Mouse (Mus musculus) forebrain, postnatal 0 days (tissue): Measurements from ENCODE around the gene Chic1. TPM values are rescaled to one million over a fixed set of nuclear protein-coding genes. Genes with fewer than 3 reads are reported as not detected.

ENCODE experiments used
- ATAC-seq: fragments of 200-750 bp; cut with Nextera tagmentation; 2 replicates; pipeline ENCODE4 v1.8.0; 2017; ENCODE audit warnings: mild to moderate bottlenecking, moderate library complexity
- DNase-seq: peaks from one replicate; pipeline ENCODE4 v3.0.0-alpha.2; 2015
- H3K27ac ChIP-seq: fragments of 300-500 bp; sonication (generic); 2 replicates; pipeline ENCODE4 v1.5.1; 2014; ENCODE audit warnings: low read depth, mild to moderate bottlenecking, antibody characterized with exemption, low read length, moderate library complexity, mixed read lengths
- H3K27me3 ChIP-seq: fragments of 300-500 bp; sonication (generic); 2 replicates; pipeline ENCODE4 v1.6.1; 2014; ENCODE audit warnings: mild to moderate bottlenecking, low read length, mixed read lengths; ENCODE audit not compliant: insufficient read depth
- H3K36me3 ChIP-seq: fragments of 300-500 bp; sonication (generic); 2 replicates; pipeline ENCODE4 v1.6.1; 2014; ENCODE audit warnings: mild to moderate bottlenecking, moderate library complexity; ENCODE audit not compliant: insufficient read depth
- H3K4me1 ChIP-seq: fragments of 300-500 bp; sonication (generic); 2 replicates; pipeline ENCODE4 v1.6.1; 2014; ENCODE audit warnings: antibody characterized with exemption; ENCODE audit not compliant: insufficient read depth
- H3K4me2 ChIP-seq: fragments of 300-500 bp; sonication (generic); 2 replicates; pipeline ENCODE4 v1.6.1; 2014; ENCODE audit warnings: low read depth, mild to moderate bottlenecking, moderate library complexity
- H3K4me3 ChIP-seq: fragments of 300-500 bp; sonication (generic); 2 replicates; pipeline ENCODE4 v1.5.1; 2014; ENCODE audit warnings: low read depth, low read length, mixed read lengths
- H3K9ac ChIP-seq: fragments of 300-500 bp; sonication (generic); 2 replicates; pipeline ENCODE4 v1.6.1; 2014; ENCODE audit warnings: mild to moderate bottlenecking
- H3K9me3 ChIP-seq: fragments of 300-500 bp; sonication (generic); 2 replicates; pipeline ENCODE4 v1.6.1; 2016; ENCODE audit warnings: low read length
- CTCF ChIP-seq: sonication (generic); IDR thresholded peaks from 2 replicates; pipeline ENCODE4 v1.5.1; 2016; ENCODE audit warnings: antibody characterized with exemption, control low read depth, low read depth
- WGBS: fragments of 180-500 bp; shearing (Covaris S2); extraction: QIAGEN DNeasy Blood & Tissue Kit; methylation state at CpG from one replicate; pipeline ENCODE4 v1.1.7; 2014; 5-methylcytosine and 5-hydroxymethylcytosine counted together
- polyA plus RNA-seq: library from polyadenylated mRNA; unstranded; fragments of >200 nt; fragmentation: Nextera tagmentation; extraction: Ambion mirVana; gene quantifications from 2 replicates; pipeline ENCODE4 v1.2.1, GENCODE M21; 2015
- total RNA-seq: library from RNA; depleted of rRNA; stranded (reverse); fragments of >200 nt; gene quantifications from 2 replicates; pipeline ENCODE4 v1.2.3, GENCODE M21; 2014; rRNA removed

Chic1 gene
- total and polyA plus RNA-seq, 2 experiments from 2014 or later, result 3.4 to 13.5 TPM

GRCm38 (mm10) chrX:103421710-103422109, 65.4 kb downstream of the Chic1 start, which contains the start of gene Gm26992:
Gm26992 (plus strand) TSS chrX:103422010.
- no peaks in the 10 kb centered on the region for H3K36me3 ChIP-seq
- H3K9me3 ChIP-seq, result no peaks in the 10 kb centered on the region
- no peak within 1 kb of the TSS for H3K4me2 ChIP-seq
- ATAC-seq, result no peak
- no peak within 1 kb of the TSS for H3K4me3 ChIP-seq
- 87% methylated on average over 2 of the region's 2 CpGs for WGBS
- no peaks in the 10 kb centered on the region for H3K27me3 ChIP-seq
- no peak within 1 kb of the TSS for H3K9ac ChIP-seq
- no peak for TF ChIP-seq CTCF
- DNase-seq, result no peak
- H3K4me1 ChIP-seq, result no peaks in the 10 kb centered on the region
- no peak within 1 kb of the TSS for H3K27ac ChIP-seq

- ATAC-seq (no peak), DNase-seq (no peak)
- Histone ChIP-seq H3K4me1 (no peaks in the 10 kb centered on the region), H3K4me3 (no peak overlapping the region), H3K27ac (no peak overlapping the region), H3K9ac (no peak overlapping the region), H3K4me2 (no peak overlapping the region), H3K9me3 (no peaks in the 10 kb centered on the region), H3K27me3 (no peaks in the 10 kb centered on the region; the same call in 1 of the 2 replicates), H3K36me3 (no peaks in the 10 kb centered on the region)
- 68% methylated on average over 7 of the region's 7 CpGs for WGBS
- TF ChIP-seq CTCF, result no peak
These were observed 71.4 kb downstream of the Chic1 start for GRCm38 (mm10) chrX:103427677-103428076.

- Histone ChIP-seq H3K9me3 (no peaks in the 10 kb centered on the region), H3K27me3 (no peaks in the 10 kb centered on the region; the same call in 1 of the 2 replicates), H3K9ac (no peak overlapping the region), H3K4me2 (no peak overlapping the region), H3K36me3 (no peaks in the 10 kb centered on the region), H3K4me3 (no peak overlapping the region), H3K4me1 (no peaks in the 10 kb centered on the region), H3K27ac (no peak overlapping the region)
- no peak for ATAC-seq
- 75% methylated on average over 7 of the region's 7 CpGs for WGBS
- TF ChIP-seq CTCF, result no peak
- no peak for DNase-seq
These were observed 76.0 kb downstream of the Chic1 start for GRCm38 (mm10) chrX:103432293-103432692.

DNA sequence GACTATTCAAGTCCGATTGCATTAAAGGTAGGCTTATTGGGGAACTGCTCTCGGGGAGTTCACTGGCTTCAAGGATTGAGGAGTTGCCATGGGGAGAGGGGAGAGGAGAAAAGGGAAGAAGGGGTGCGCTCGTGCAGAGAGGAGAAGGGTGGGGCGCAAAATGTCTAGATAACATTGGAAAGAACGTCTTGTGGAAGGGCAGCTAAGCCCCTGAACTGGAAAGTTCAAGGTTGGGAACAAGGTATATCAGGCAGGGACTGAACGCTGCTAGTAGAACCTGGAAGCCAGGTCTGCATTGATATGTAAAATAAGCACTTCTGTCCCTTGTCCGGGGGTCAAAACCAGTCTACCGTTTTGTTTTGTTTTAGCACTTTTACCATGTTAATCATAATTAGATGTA, 81.7 kb downstream of the Chic1 start:
- Histone ChIP-seq H3K4me1 (no peaks in the 10 kb centered on the region), H3K27me3 (no peaks in the 10 kb centered on the region; the same call in 1 of the 2 replicates), H3K9ac (no peak overlapping the region), H3K36me3 (no peaks in the 10 kb centered on the region), H3K4me3 (no peak overlapping the region), H3K27ac (no peak overlapping the region), H3K4me2 (no peak overlapping the region), H3K9me3 (no peaks in the 10 kb centered on the region)
- 21% methylated on average over 9 of the region's 9 CpGs for WGBS
- TF ChIP-seq CTCF, result no peak
- no peak for ATAC-seq
- no peak for DNase-seq

- WGBS, result 15% methylated on average over 1 of the region's 1 CpGs
- peak; percentile 79 for DNase-seq
- peak; percentile 75 for TF ChIP-seq CTCF
- Histone ChIP-seq H3K27me3 (no peaks in the 10 kb centered on the region; the same call in 1 of the 2 replicates), H3K4me1 (no peaks in the 10 kb centered on the region), H3K36me3 (no peaks in the 10 kb centered on the region), H3K27ac (no peak overlapping the region), H3K9ac (no peak overlapping the region), H3K4me3 (no peak overlapping the region), H3K9me3 (no peaks in the 10 kb centered on the region), H3K4me2 (no peak overlapping the region)
- peak; percentile 73 for ATAC-seq
These were observed 84.5 kb downstream of the Chic1 start for GRCm38 (mm10) chrX:103440803-103441202.

DNA sequence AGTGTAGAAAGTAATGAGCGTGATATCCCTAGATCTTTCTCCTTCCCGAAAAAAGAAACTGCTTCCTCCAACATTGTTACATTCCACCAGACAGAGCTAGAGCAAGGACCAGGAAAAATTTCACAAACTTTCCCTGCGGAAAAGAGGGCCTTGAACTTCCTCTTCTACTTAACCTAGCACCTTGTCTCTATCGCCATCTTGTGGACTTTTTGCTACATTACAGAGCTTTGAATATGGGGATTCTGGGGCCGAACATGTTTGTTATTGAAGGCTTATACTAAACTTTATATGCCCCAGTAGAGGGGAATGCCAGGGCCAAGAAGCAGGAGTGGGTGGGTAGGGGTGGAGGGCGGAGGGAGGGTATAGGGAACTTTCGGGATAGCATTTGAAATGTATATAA, 87.5 kb downstream of the Chic1 start:
- 37% methylated on average over 7 of the region's 7 CpGs for WGBS
- Histone ChIP-seq H3K4me2 (no peak overlapping the region), H3K4me3 (no peak overlapping the region), H3K9me3 (no peaks in the 10 kb centered on the region), H3K9ac (no peak overlapping the region), H3K27ac (no peak overlapping the region), H3K4me1 (no peaks in the 10 kb centered on the region), H3K36me3 (no peaks in the 10 kb centered on the region), H3K27me3 (peaks cover 11% of the 10 kb centered on the region; the same call in 1 of the 2 replicates)
- peak; percentile 63 for TF ChIP-seq CTCF
- DNase-seq (peak; percentile 70), ATAC-seq (no peak)

Other genes starting within 250 kb of the Chic1 start
- gene Nap1l2, start 169.8 kb upstream of the Chic1 start, total RNA-seq, result 33.1 and 49.5 TPM in 2 replicates
- gene Nap1l2, start 169.8 kb upstream of the Chic1 start, polyA plus RNA-seq, result 36.8 and 60.1 TPM in 2 replicates
- not detected in 2 replicates for gene Cdx4, start 35.1 kb upstream of the Chic1 start, total RNA-seq
- gene Cdx4, start 35.1 kb upstream of the Chic1 start, polyA plus RNA-seq, result not detected in 2 replicates
- gene Tsx, start 58.0 kb downstream of the Chic1 start, total RNA-seq, result not detected in 2 replicates
- 0.30 and 0.52 TPM in 2 replicates for gene Tsx, start 58.0 kb downstream of the Chic1 start, polyA plus RNA-seq
- not detected in 2 replicates for gene Gm26992, start 65.5 kb downstream of the Chic1 start, total RNA-seq
- gene Gm26992, start 65.5 kb downstream of the Chic1 start, polyA plus RNA-seq, result 0.48 TPM in 1 of 2 replicates, not detected in the other